Mouse (Mus musculus) adrenal gland, postnatal 10 days (tissue): ENCODE results near the gene Glt6d1. TPM values are rescaled to one million over a fixed set of nuclear protein-coding genes. Genes with fewer than 3 reads are reported as not detected.
"Not testable (repeated sequence)": the region's sequence is repeated elsewhere in the genome, so short reads cannot be mapped to it uniquely, and the experiment has no call there.

ENCODE experiments used
- DNase-seq: peaks from one replicate; pipeline ENCODE4 v3.0.0; 2021; ENCODE audit warnings: mixed read lengths
- long read RNA-seq, 2 experiments: library from polyadenylated mRNA; stranded (forward); transcript quantifications; one replicate each; pipeline ENCODE4 v2.0.0; 2021
- total RNA-seq, 2 experiments: library from RNA; stranded (reverse); gene quantifications; 2 replicates each; pipeline ENCODE4 v1.2.3; 2021

Gene Glt6d1
- total RNA-seq: not detected
- long read RNA-seq, experiment 1: 0 reads
- long read RNA-seq, experiment 2: 0 reads

- not testable (repeated sequence) for DNase-seq
These were observed at the start of gene Glt6d1 for GRCm38 (mm10) chr2:25815748-25816147. Gene Glt6d1 (minus strand): TSS chr2:25815848.

GRCm38 (mm10) chr2:25865412-25865811, 49.8 kb upstream of the Glt6d1 start:
- DNase-seq: peak; percentile 14

- DNase-seq: peak; percentile 12
These were observed 48.6 kb upstream of the Glt6d1 start for GRCm38 (mm10) chr2:25864230-25864629.

- peak; percentile 75 for DNase-seq
These were observed 47.9 kb upstream of the Glt6d1 start, which contains the start of gene Kcnt1 for GRCm38 (mm10) chr2:25863337-25864131. Gene Kcnt1 (plus strand): TSS chr2:25863734.

GRCm38 (mm10) chr2:25862696-25863270, 47.1 kb upstream of the Glt6d1 start:
- DNase-seq: peak; percentile 10

GRCm38 (mm10) chr2:25862038-25862437, 46.4 kb upstream of the Glt6d1 start:
- DNase-seq: no peak

- no peak for DNase-seq
These were observed 44.2 kb upstream of the Glt6d1 start for GRCm38 (mm10) chr2:25859891-25860290.

GRCm38 (mm10) chr2:25853998-25854397, 38.4 kb upstream of the Glt6d1 start:
- no peak for DNase-seq

GRCm38 (mm10) chr2:25852626-25853025, 37.0 kb upstream of the Glt6d1 start:
- no peak for DNase-seq

- peak; percentile 80 for DNase-seq
These were observed 34.7 kb upstream of the Glt6d1 start for GRCm38 (mm10) chr2:25850330-25850729.

- no peak for DNase-seq
These were observed 31.6 kb upstream of the Glt6d1 start, which contains the start of gene Sohlh1 for GRCm38 (mm10) chr2:25847226-25847625. Gene Sohlh1 (minus strand): TSS chr2:25847248.

GRCm38 (mm10) chr2:25846516-25846915, 30.9 kb upstream of the Glt6d1 start:
- no peak for DNase-seq

- DNase-seq: no peak
These were observed 28.4 kb upstream of the Glt6d1 start for GRCm38 (mm10) chr2:25844097-25844496.

GRCm38 (mm10) chr2:25842758-25843157, 27.1 kb upstream of the Glt6d1 start:
- no peak for DNase-seq

- DNase-seq: no peak
These were observed 26.5 kb upstream of the Glt6d1 start for GRCm38 (mm10) chr2:25842161-25842560.

GRCm38 (mm10) chr2:25836291-25836690, 20.6 kb upstream of the Glt6d1 start:
- DNase-seq: peak; percentile 85

GRCm38 (mm10) chr2:25830786-25831185, 15.1 kb upstream of the Glt6d1 start:
- peak; percentile 21 for DNase-seq

GRCm38 (mm10) chr2:25828344-25828947, 12.8 kb upstream of the Glt6d1 start:
- DNase-seq: no peak

GRCm38 (mm10) chr2:25824751-25825150, 9.1 kb upstream of the Glt6d1 start:
- DNase-seq: no peak

GRCm38 (mm10) chr2:25822806-25823205, 7.2 kb upstream of the Glt6d1 start, which contains the start of gene Lcn9:
Gene Lcn9 (plus strand): TSS chr2:25823153.
- no peak for DNase-seq

GRCm38 (mm10) chr2:25813364-25813763, 2.3 kb downstream of the Glt6d1 start:
- no peak for DNase-seq

- DNase-seq: peak; percentile 23
These were observed 3.9 kb downstream of the Glt6d1 start for GRCm38 (mm10) chr2:25811711-25812110.

- DNase-seq: no peak
These were observed 17.6 kb downstream of the Glt6d1 start for GRCm38 (mm10) chr2:25798065-25798464.
